Mouse (Mus musculus) Patski (cell line): ENCODE measurements around the gene Gorasp1. TPM values are rescaled to one million over a fixed set of nuclear protein-coding genes. Genes with fewer than 3 reads are reported as not detected.

ENCODE experiments used
- ATAC-seq: fragments of 100-300 bp; one replicate; pipeline ENCODE4 v1.8.0; 2021
- CTCF ChIA-PET: fragments of 350-600 bp; sonication (Branson Sonifier 250); formaldehyde crosslinking; loops from one replicate; lab custom pipeline; 2022; ENCODE audit warnings: inconsistent platforms; lab: Charles Lee
- POLR2A ChIA-PET: fragments of 350-600 bp; sonication (Branson Sonifier 250); formaldehyde crosslinking; loops from one replicate; lab custom pipeline; 2022; ENCODE audit warnings: antibody characterized with exemption, inconsistent platforms; lab: Charles Lee
- DNase-seq: peaks from one replicate; pipeline ENCODE4 v3.0.0-alpha.2; 2011; ENCODE audit warnings: low read depth, low spot score
- H3K27me3 ChIP-seq: fragments of 371-371 bp; one replicate; pipeline ENCODE4 v1.5.1; 2021
- CTCF ChIP-seq: fragments of 100-300 bp; IDR thresholded peaks from one replicate; pipeline ENCODE4 v1.5.1; 2021
- in situ Hi-C: fragments of 300-500 bp; cut with MboI; formaldehyde crosslinking; loops from 3 replicates; pipeline ENCODE4 v1.11.1; 2018; ENCODE audit warnings: low pct_unique_long_range_greater_than_20kb, mixed read lengths
- polyA plus RNA-seq: library from polyadenylated mRNA; unstranded; gene quantifications from one replicate; pipeline ENCODE4 v1.2.3, GENCODE M21; 2021

Gene Gorasp1
- polyA plus RNA-seq, 1 experiment from 2014 or later, result 24.1 TPM

GRCm38 (mm10) chr9:119887144-119887901 lies 50.0 kb downstream of the Gorasp1 start:
- in situ Hi-C loops, result loop anchor here (10.0 to 25.0 kb wide), 2 partner anchors 93 to 225 kb away; no protein-coding TSS in a partner anchor
- POLR2A ChIA-PET, result no interaction called here
- CTCF ChIA-PET, result no interaction called here
- DNase-seq (no peak), ATAC-seq (no peak)
- no peaks in the 10 kb centered on the region for H3K27me3 ChIP-seq
- TF ChIP-seq CTCF, result no peak

Other genes with a start within 250 kb of the Gorasp1 start
- 0.08 TPM for gene Scn10a, start 218.2 kb downstream of the Gorasp1 start, polyA plus RNA-seq
- not detected for gene Scn11a, start 112.1 kb downstream of the Gorasp1 start, polyA plus RNA-seq
- 38.7 TPM for gene Wdr48, start 42.7 kb downstream of the Gorasp1 start, polyA plus RNA-seq
- gene Ttc21a, start within 50 bp of the Gorasp1 start, polyA plus RNA-seq, result 0.64 TPM
- gene Csrnp1, start 47.1 kb upstream of the Gorasp1 start, polyA plus RNA-seq, result 18.8 TPM
- gene Xirp1, start 86.0 kb upstream of the Gorasp1 start, polyA plus RNA-seq, result 0.04 TPM
- not detected for gene Cx3cr1, start 132.3 kb upstream of the Gorasp1 start, polyA plus RNA-seq
- not detected for gene Ccr8, start 154.5 kb upstream of the Gorasp1 start, polyA plus RNA-seq
- 27.3 TPM for gene Slc25a38, start 172.8 kb upstream of the Gorasp1 start, polyA plus RNA-seq
- gene Rpsa, start 190.1 kb upstream of the Gorasp1 start, polyA plus RNA-seq, result 1,746 TPM
- not detected for gene Mobp, start 212.1 kb upstream of the Gorasp1 start, polyA plus RNA-seq